Mouse (Mus musculus) CH12.LX (cell line): ENCODE measurements around the gene Pappa2.

Source experiments
- EP300 ChIP-seq: IDR thresholded peaks from 2 replicates; pipeline ENCODE4 v1.6.1; 2011; ENCODE audit warnings: low read length, improper control_type of control experiment
- ETS1 ChIP-seq: conservative IDR thresholded peaks from 2 replicates; pipeline ENCODE4 v1.6.1; 2012; ENCODE audit warnings: low read depth, mild to moderate bottlenecking, inconsistent platforms, low read length, improper control_type of control experiment, moderate library complexity

- TF ChIP-seq EP300 (no peak), ETS1 (no peak)
These were observed 32.1 kb downstream of the Pappa2 start for GRCm38 (mm10) chr1:158947981-158948735.
